Mouse (Mus musculus): Measurements from ENCODE around the gene Pacs1.
"Not testable (repeated sequence)": the region's sequence is repeated elsewhere in the genome, so short reads cannot be mapped to it uniquely, and the experiment has no call there.

The Pacs1 gene

GRCm38 (mm10) chr19:5094746-5095417, 178.0 kb downstream of the Pacs1 start:
- no peak for DNase-seq

DNA sequence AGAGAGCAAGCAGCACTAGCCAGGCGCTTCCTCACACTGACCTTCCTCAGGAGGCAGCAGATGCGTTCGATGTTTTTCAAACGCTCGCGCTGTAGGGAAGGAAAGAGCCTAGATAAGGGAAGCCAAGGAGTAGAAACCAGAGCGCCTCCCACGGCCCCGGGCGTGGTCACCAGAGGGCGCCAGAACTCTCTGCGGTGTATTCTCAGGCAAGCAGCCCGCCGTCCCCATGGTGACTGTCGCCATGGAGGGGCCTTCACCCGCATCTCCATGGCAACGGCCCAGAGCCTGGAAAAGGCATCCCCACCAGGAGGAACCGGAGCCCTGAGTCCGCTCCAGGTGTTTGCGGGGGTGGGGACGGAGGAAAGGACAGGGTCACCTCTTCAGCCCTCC, 178.7 kb downstream of the Pacs1 start:
- DNase-seq = peak; percentile 94

- DNase-seq = no peak
Observed at GRCm38 (mm10) chr19:5093481-5094242, 179.3 kb downstream of the Pacs1 start.

- DNase-seq = no peak
Observed at GRCm38 (mm10) chr19:5092083-5092482, 180.8 kb downstream of the Pacs1 start.

GRCm38 (mm10) chr19:5089324-5089723, 183.6 kb downstream of the Pacs1 start:
- DNase-seq = no peak

DNA sequence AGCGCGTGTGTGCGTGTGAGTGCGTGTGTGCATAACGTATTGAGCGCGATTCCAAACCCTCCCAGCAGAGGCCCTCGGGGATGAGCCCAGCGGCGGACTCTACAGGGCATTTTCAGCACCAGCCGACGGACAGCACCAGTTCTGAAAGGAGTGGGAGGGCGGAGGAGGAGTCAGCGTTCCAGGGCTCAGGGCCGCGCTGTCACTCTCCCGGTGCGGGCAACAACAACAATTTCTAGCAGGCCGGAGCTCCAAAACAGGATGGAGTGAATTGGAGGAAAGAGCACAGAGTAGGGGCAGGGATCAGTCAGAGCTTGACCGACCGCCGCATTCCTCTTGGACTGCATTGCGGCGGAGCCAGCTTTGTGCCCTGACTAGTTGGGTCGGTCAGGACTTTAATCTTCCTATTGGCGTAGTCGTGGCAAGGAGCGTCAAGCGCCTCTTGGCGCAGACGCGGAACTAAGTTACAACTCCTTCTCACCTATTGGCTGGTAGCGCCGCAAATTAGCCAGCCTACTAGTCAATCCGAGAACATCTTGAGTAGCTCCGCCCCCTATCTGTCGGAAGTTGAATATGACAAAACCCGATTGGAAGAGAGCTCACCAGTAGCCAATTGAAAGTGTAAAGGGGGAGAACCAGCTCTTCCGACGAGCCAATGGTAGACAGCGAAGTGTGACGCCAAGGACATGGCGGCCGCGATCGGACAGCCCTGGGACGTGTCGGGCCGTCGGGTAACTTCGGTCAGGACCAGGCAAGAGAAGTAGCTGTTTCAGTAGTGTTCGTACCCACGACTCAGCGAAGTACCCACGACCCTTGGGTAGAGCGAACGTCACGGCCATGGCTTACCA, 184.8 kb downstream of the Pacs1 start, which contains the start of gene Yif1a:
Gene Yif1a (plus strand): TSS at position 655 of the 845 bp plus-strand sequence.
- peak; percentile 96 for DNase-seq

DNA sequence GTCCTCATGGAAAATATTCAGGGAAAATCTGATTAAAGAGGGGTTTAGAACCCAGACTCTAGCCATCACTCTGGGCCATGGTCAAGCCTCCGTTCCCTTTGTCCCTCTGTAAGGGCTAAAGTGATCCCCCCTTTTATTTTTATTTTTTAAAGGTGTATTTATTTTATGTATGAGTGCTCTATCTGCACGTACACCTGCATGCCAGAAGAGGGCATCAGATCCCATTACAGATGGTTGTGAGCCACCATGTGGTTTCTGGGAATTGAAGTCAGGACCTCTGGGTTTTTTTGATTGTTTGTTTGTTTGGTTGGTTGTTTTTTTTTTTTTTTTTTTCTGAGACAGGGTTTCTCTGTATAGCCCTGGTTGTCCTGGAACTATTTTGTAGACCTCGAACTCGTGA, 186.4 kb downstream of the Pacs1 start:
- not testable (repeated sequence) for DNase-seq

GRCm38 (mm10) chr19:5085145-5085863, 187.6 kb downstream of the Pacs1 start, which contains the start of gene Tmem151a:
TSS of gene Tmem151a (minus strand) at chr19:5085531.
- DNase-seq = no peak

- DNase-seq = no peak
Observed at GRCm38 (mm10) chr19:5084834-5085144, 188.1 kb downstream of the Pacs1 start.

GRCm38 (mm10) chr19:5083961-5084833, 188.7 kb downstream of the Pacs1 start:
- no peak for DNase-seq

Measured in lung, postnatal 14 days (tissue).